Mouse (Mus musculus) stomach, postnatal 0 days (tissue): Measurements from ENCODE around the gene Gm28635. TPM values are rescaled to one million over a fixed set of nuclear protein-coding genes. Genes with fewer than 3 reads are reported as not detected.
A peak's percentile ranks its signal among the peaks of the same experiment; 100 is the strongest.

ENCODE experiments used
- ATAC-seq: fragments of 200-750 bp; cut with Nextera tagmentation; 2 replicates; pipeline ENCODE4 v1.8.0; 2017; ENCODE audit not compliant: low FRiP score, low TSS enrichment
- DNase-seq: peaks from one replicate; pipeline ENCODE4 v3.0.0-alpha.2; 2016; ENCODE audit warnings: low spot score
- H3K27ac ChIP-seq: fragments of 300-500 bp; sonication (generic); replicated peaks from 2 replicates; pipeline ENCODE4 v1.5.1; 2014; ENCODE audit warnings: mild to moderate bottlenecking, control low read depth
- H3K27me3 ChIP-seq: fragments of 300-500 bp; sonication (generic); 2 replicates; pipeline ENCODE4 v1.6.1; 2014; ENCODE audit warnings: low read length; ENCODE audit not compliant: control insufficient read depth, insufficient read depth
- H3K36me3 ChIP-seq: fragments of 300-500 bp; sonication (generic); 2 replicates; pipeline ENCODE4 v1.6.1; 2014; ENCODE audit warnings: low read length, mixed read lengths; ENCODE audit not compliant: control insufficient read depth, insufficient read depth
- H3K4me1 ChIP-seq: fragments of 300-500 bp; sonication (generic); replicated peaks from 2 replicates; pipeline ENCODE4 v1.6.1; 2014; ENCODE audit warnings: antibody characterized with exemption; ENCODE audit not compliant: control insufficient read depth, insufficient read depth
- H3K4me2 ChIP-seq: fragments of 300-500 bp; sonication (generic); replicated peaks from 2 replicates; pipeline ENCODE4 v1.6.1; 2014; ENCODE audit warnings: low read depth, mild to moderate bottlenecking, control low read depth, moderate library complexity
- H3K4me3 ChIP-seq: fragments of 300-500 bp; sonication (generic); 2 replicates; pipeline ENCODE4 v1.5.1; 2014; ENCODE audit warnings: low read depth, low read length, control low read depth
- H3K9ac ChIP-seq: fragments of 300-500 bp; sonication (generic); 2 replicates; pipeline ENCODE4 v1.6.1; 2014; ENCODE audit warnings: mild to moderate bottlenecking, low read length, control low read depth, mixed read lengths
- H3K9me3 ChIP-seq: fragments of 300-500 bp; sonication (generic); 2 replicates; pipeline ENCODE4 v1.6.1; 2016; ENCODE audit warnings: low read length; ENCODE audit not compliant: control insufficient read depth
- CTCF ChIP-seq: IDR thresholded peaks from 2 replicates; pipeline ENCODE4 v1.5.1; 2016; ENCODE audit warnings: antibody characterized with exemption, low read depth, mild to moderate bottlenecking, moderate library complexity
- EP300 ChIP-seq: optimal IDR thresholded peaks from 2 replicates; pipeline ENCODE3; 2016; ENCODE audit warnings: antibody characterized with exemption
- WGBS: fragments of 180-500 bp; shearing (Covaris S2); extraction: QIAGEN DNeasy Blood & Tissue Kit; methylation state at CpG from one replicate; pipeline ENCODE4 v1.1.7; 2014; 5-methylcytosine and 5-hydroxymethylcytosine counted together
- polyA plus RNA-seq: library from polyadenylated mRNA; unstranded; fragments of >200 nt; fragmentation: Nextera tagmentation; extraction: Ambion mirVana; gene quantifications from 2 replicates; pipeline ENCODE4 v1.2.1, GENCODE M21; 2015

The Gm28635 gene
- polyA plus RNA-seq, 1 experiment from 2014 or later = not detected

DNA sequence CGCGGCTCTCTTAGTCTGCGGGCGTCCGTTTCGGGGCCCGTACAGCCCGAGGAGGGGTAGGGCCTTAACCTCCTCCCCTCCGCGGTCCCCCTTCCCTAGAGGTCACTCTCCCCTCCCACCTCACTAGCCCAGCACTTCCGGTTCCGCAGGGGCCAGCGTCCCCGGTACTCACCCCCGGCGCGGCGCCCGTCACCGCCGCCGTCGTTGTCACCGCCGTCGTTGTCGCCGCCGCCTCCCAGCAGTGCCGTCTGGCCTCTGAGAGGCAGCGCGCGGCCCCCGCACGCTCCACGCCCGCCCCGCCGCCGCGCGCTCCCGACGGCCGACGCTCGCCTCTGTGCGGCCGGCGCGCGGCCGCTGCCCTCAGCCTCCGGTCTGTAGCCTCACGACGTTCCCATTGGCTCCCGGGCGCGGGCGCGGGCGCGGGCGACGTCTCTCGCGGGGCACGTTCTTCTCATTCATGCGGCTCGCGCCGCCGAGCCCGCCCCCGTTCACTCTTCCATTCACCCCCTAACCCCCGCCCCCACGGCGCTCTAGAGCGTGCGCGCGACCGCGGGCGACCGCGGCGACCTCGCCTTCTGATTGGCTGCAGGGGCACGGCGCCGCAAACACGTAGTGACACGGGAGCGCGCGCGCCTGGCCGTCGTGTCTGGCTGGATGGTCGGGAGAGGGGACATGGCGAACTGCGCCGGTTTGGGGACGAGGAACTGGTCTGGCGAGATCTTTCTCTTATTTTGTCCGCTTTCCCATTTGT lies 37.1 kb upstream of the Gm28635 start, which contains the start of gene Zdhhc5:
TSS of gene Zdhhc5 (minus strand) at position 370 of the 751 bp plus-strand sequence.
- ATAC-seq (peak; percentile 98), DNase-seq (peak; percentile 99)
- WGBS = under 1% methylated on average over 75 of the region's 107 CpGs
- H3K9me3 ChIP-seq = no peaks in the 10 kb centered on the region
- TF ChIP-seq CTCF (no peak), EP300 (no peak)
- peak within 1 kb of the TSS; percentile 97 for H3K27ac ChIP-seq
- peak within 1 kb of the TSS; percentile 93 for H3K9ac ChIP-seq
- peaks cover 3% of the 10 kb centered on the region; the same call in 1 of the 2 replicates for H3K36me3 ChIP-seq
- peak within 1 kb of the TSS; percentile 79 for H3K4me2 ChIP-seq
- peak within 1 kb of the TSS; percentile 93 for H3K4me3 ChIP-seq
- H3K27me3 ChIP-seq = no peaks in the 10 kb centered on the region
- H3K4me1 ChIP-seq = no peaks in the 10 kb centered on the region

DNA sequence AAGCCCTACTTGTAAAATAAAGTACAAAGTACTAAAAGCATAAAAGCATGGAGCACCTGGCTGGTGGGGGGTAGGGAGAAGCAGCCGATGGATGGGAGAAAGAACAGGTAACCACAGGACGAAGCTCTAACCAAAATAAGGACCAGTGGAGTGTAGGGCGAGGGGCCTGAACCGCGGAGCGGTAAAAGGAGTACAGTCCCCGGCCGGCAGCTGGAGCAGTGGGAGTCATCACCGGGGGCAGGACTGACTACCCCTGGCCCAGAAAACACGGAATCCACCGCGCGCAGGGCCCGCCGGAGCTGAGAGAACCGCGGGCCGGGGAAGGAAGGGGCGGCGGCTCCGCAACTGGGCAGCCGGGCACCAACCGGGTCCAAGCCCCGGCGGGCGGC lies 36.6 kb upstream of the Gm28635 start:
- WGBS = 2% methylated on average over 19 of the region's 26 CpGs
- DNase-seq (no peak), ATAC-seq (no peak)
- Histone ChIP-seq H3K9me3 (no peaks in the 10 kb centered on the region), H3K4me1 (no peaks in the 10 kb centered on the region), H3K9ac (peak overlapping the region; percentile 93), H3K27me3 (no peaks in the 10 kb centered on the region), H3K27ac (peak overlapping the region; percentile 97), H3K4me3 (peak overlapping the region; percentile 93), H3K36me3 (peaks cover 3% of the 10 kb centered on the region; the same call in 1 of the 2 replicates), H3K4me2 (peak overlapping the region; percentile 72)
- TF ChIP-seq EP300 (no peak), CTCF (no peak)

DNA sequence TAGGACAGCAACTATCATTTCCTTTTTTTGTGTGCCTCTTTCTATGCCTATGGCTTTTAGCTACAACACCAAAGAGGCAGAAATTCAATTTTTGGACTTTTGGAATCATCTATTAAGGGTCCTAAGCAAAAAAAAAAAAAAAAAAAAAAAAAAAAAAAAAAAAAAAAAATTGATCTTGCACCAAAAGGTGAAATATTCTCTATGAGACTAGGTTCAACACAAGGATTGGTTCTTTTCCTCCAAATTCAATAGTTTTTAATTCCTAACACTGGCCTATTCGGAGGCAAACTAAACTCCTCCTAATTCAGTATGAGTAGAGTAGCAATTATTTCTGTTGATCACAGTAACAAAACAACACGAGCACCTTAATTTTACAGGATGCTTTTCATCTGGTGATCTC lies 34.1 kb upstream of the Gm28635 start:
- Histone ChIP-seq H3K4me3 (no peak overlapping the region), H3K27me3 (no peaks in the 10 kb centered on the region), H3K4me1 (no peaks in the 10 kb centered on the region), H3K9ac (no peak overlapping the region), H3K4me2 (no peak overlapping the region), H3K9me3 (no peaks in the 10 kb centered on the region), H3K36me3 (peaks cover 3% of the 10 kb centered on the region; the same call in 1 of the 2 replicates), H3K27ac (no peak overlapping the region)
- ATAC-seq (no peak), DNase-seq (no peak)
- no peak for TF ChIP-seq EP300
- no peak for TF ChIP-seq CTCF
- 85% methylated on average over 2 of the region's 2 CpGs for WGBS

DNA sequence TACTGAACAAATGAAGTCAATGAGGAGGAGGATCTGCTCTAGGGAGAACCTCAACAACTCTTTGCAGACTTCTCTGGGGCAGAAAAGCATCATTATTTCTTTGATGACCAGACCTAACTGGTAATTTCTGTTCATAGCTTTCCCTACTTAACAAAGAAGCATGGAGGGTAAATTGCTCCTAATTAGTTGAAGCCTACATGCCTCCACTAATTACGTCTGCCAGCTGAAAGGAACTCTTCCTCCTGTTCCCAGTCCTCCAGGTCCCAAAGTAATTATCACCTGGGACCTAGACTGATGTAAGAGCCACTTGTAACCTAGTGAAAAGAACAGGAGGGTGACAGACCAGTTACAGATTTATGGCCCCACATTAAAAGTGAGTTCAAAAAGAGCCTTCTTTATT lies 29.7 kb upstream of the Gm28635 start:
- no peak overlapping the region for H3K9ac ChIP-seq
- 68% methylated on average over 1 of the region's 1 CpGs for WGBS
- no peak for DNase-seq

GRCm38 (mm10) chr2:84705295-84705694 lies 27.5 kb upstream of the Gm28635 start:
- Histone ChIP-seq H3K4me1 (no peaks in the 10 kb centered on the region), H3K36me3 (peaks cover 2% of the 10 kb centered on the region; the same call in 1 of the 2 replicates), H3K9me3 (no peaks in the 10 kb centered on the region), H3K9ac (no peak overlapping the region), H3K4me2 (0 out of 2 replicates have a peak overlapping the region, but pooled peaks have one; percentile 23), H3K4me3 (no peak overlapping the region), H3K27ac (peak overlapping the region; percentile 77), H3K27me3 (no peaks in the 10 kb centered on the region)
- DNase-seq (no peak), ATAC-seq (peak; percentile 75)
- 67% methylated on average over 1 of the region's 1 CpGs for WGBS
- TF ChIP-seq CTCF (no peak), EP300 (no peak)

More for the DNA sequence above, 29.7 kb upstream of the Gm28635 start:
- Histone ChIP-seq H3K4me2 (no peak overlapping the region), H3K36me3 (peaks cover 3% of the 10 kb centered on the region; the same call in 1 of the 2 replicates), H3K27me3 (no peaks in the 10 kb centered on the region), H3K4me3 (no peak overlapping the region), H3K27ac (no peak overlapping the region), H3K4me1 (no peaks in the 10 kb centered on the region), H3K9me3 (no peaks in the 10 kb centered on the region)
- no peak for TF ChIP-seq CTCF
- TF ChIP-seq EP300 = no peak
- ATAC-seq = no peak

DNA sequence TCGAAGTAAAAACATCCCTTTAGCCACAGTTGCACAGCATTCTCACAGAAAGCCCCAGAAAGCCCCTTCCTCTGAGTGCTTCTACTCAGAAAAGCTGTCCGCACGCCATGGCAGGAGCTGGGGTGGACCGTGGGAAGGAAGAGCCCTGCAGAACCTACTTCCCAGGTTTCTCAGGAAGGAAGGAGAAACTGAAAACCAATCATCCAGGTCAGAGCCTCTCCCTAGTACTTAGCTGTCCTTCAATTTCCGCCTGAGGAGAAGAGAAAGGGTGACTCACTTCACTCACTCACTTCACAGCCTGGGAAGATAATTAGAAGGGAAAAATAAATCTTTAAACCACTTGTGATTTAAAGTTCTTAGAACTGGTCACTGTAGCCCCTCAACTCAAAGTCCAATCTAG lies 26.5 kb upstream of the Gm28635 start:
- no peak for TF ChIP-seq EP300
- TF ChIP-seq CTCF = no peak
- Histone ChIP-seq H3K4me2 (no peak overlapping the region), H3K4me1 (no peaks in the 10 kb centered on the region), H3K27me3 (no peaks in the 10 kb centered on the region), H3K36me3 (no peaks in the 10 kb centered on the region), H3K4me3 (no peak overlapping the region), H3K27ac (peak overlapping the region; percentile 77), H3K9me3 (no peaks in the 10 kb centered on the region), H3K9ac (no peak overlapping the region)
- DNase-seq = no peak
- ATAC-seq = peak; percentile 88
- WGBS = 75% methylated on average over 5 of the region's 5 CpGs
